Mouse (Mus musculus) E14TG2a.4 (cell line): ENCODE results near the gene Spc25.

Source experiments
- CTCF ChIP-seq: conservative IDR thresholded peaks from 2 replicates; pipeline ENCODE4 v1.5.1; 2014; ENCODE audit warnings: low read length
- POU5F1 ChIP-seq: IDR thresholded peaks from 2 replicates; pipeline ENCODE4 v1.6.1; 2014; ENCODE audit warnings: low read length, borderline replicate concordance

DNA sequence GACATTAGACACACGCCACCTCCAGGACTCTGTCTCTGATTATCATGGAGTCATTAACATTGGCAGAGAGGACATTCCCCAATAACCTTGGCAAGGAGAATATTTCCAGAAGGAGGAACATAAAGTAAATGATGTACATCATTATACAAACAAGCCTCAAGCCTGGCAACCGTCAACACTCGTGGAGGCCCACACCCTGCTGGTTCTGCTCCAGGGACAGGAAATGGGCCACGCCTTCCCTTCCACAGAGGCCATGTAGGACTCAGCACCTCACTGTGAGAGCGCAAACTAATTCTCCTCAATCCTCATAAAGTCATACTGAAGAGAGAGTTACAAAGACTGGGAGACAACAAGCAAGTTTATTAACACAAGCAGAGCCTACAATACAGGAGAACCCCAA, 12.4 kb downstream of the Spc25 start:
- no peak for TF ChIP-seq CTCF
- TF ChIP-seq POU5F1: no peak
